Mouse (Mus musculus) heart, adult 2 months (tissue): ENCODE data around the gene Hist1h2be.
"Not testable (repeated sequence)": the region's sequence is repeated elsewhere in the genome, so short reads cannot be mapped to it uniquely, and the experiment has no call there.

Source experiments
- CTCF ChIP-seq: fragments of 200-600 bp; IDR thresholded peaks from 2 replicates; pipeline ENCODE4 v1.8.1; 2022; ENCODE audit warnings: antibody characterized with exemption, mild to moderate bottlenecking, moderate library complexity
- POLR2A ChIP-seq: fragments of 200-500 bp; IDR thresholded peaks from 2 replicates; pipeline ENCODE4 v1.6.1; 2011; ENCODE audit warnings: mild to moderate bottlenecking, low read depth, low read length, control low read depth; ENCODE audit not compliant: insufficient read depth

- TF ChIP-seq POLR2A, CTCF: not testable (repeated sequence)
Measured at GRCm38 (mm10) chr13:23591886-23592285, 29.0 kb downstream of the Hist1h2be start.
